Mouse (Mus musculus) heart, embryonic 12.5 days (tissue): ENCODE measurements around the gene Ppp2r5b. TPM values are rescaled to one million over a fixed set of nuclear protein-coding genes. Genes with fewer than 3 reads are reported as not detected.

ENCODE experiments used
- ATAC-seq: fragments of 200-750 bp; cut with Nextera tagmentation; 2 replicates; pipeline ENCODE4 v1.8.0; 2017; ENCODE audit warnings: moderate TSS enrichment, moderate library complexity; ENCODE audit not compliant: insufficient number of reproducible peaks, low FRiP score
- H3K27ac ChIP-seq: fragments of 300-500 bp; sonication (generic); 2 replicates; pipeline ENCODE4 v1.5.1; 2016; ENCODE audit warnings: mild to moderate bottlenecking, moderate library complexity; ENCODE audit not compliant: poor library complexity, severe bottlenecking
- H3K27me3 ChIP-seq: fragments of 300-500 bp; sonication (generic); replicated peaks from 2 replicates; pipeline ENCODE4 v1.6.1; 2016; ENCODE audit warnings: mild to moderate bottlenecking, moderate library complexity
- H3K36me3 ChIP-seq: fragments of 300-500 bp; sonication (generic); 2 replicates; pipeline ENCODE4 v1.6.1; 2016; ENCODE audit warnings: mild to moderate bottlenecking, moderate library complexity
- H3K4me1 ChIP-seq: fragments of 300-500 bp; sonication (generic); replicated peaks from 2 replicates; pipeline ENCODE4 v1.6.1; 2016; ENCODE audit warnings: mild to moderate bottlenecking
- H3K4me2 ChIP-seq: fragments of 300-500 bp; sonication (generic); 2 replicates; pipeline ENCODE4 v1.6.1; 2016; ENCODE audit warnings: mild to moderate bottlenecking, moderate library complexity
- H3K4me3 ChIP-seq: fragments of 300-500 bp; sonication (generic); 2 replicates; pipeline ENCODE4 v1.5.1; 2016; ENCODE audit warnings: mild to moderate bottlenecking
- H3K9ac ChIP-seq: fragments of 300-500 bp; sonication (generic); 2 replicates; pipeline ENCODE4 v1.6.1; 2016; ENCODE audit warnings: mild to moderate bottlenecking, moderate library complexity
- H3K9me3 ChIP-seq: fragments of 300-500 bp; sonication (generic); replicated peaks from 2 replicates; pipeline ENCODE4 v1.6.1; 2016; ENCODE audit warnings: mild to moderate bottlenecking, moderate library complexity
- WGBS: fragments of 180-500 bp; shearing (Covaris S2); methylation state at CpG from one replicate; pipeline ENCODE4 v1.1.7; 2016; 5-methylcytosine and 5-hydroxymethylcytosine counted together
- polyA plus RNA-seq: library from polyadenylated mRNA; unstranded; fragments of >200 nt; fragmentation: Nextera tagmentation; extraction: Ambion mirVana; gene quantifications from 2 replicates; pipeline ENCODE4 v1.2.1, GENCODE M21; 2016

Ppp2r5b gene
- 29.8 and 31.0 TPM in 2 replicates for polyA plus RNA-seq

GRCm38 (mm10) chr19:6235084-6236052 lies at the start of gene Ppp2r5b:
TSS of gene Ppp2r5b (minus strand) at chr19:6235872.
- Histone ChIP-seq H3K4me1 (peaks cover 20% of the 10 kb centered on the region), H3K36me3 (peaks cover 33% of the 10 kb centered on the region), H3K27ac (peak within 1 kb of the TSS; percentile 96), H3K4me2 (peak within 1 kb of the TSS; percentile 94), H3K27me3 (no peaks in the 10 kb centered on the region), H3K9me3 (no peaks in the 10 kb centered on the region), H3K4me3 (peak within 1 kb of the TSS; percentile 93), H3K9ac (peak within 1 kb of the TSS; percentile 89)
- 4% methylated on average over 45 of the region's 48 CpGs for WGBS
- peak; percentile 93 for ATAC-seq

GRCm38 (mm10) chr19:6285226-6285625 lies 49.6 kb upstream of the Ppp2r5b start:
- peak; percentile 39; the same call in 1 of the 2 replicates for ATAC-seq
- H3K27me3 ChIP-seq, result no peaks in the 10 kb centered on the region
- H3K4me3 ChIP-seq, result peak overlapping the region; percentile 15
- no peaks in the 10 kb centered on the region for H3K9me3 ChIP-seq
- WGBS, result 48% methylated on average over 8 of the region's 8 CpGs
- peak overlapping the region; percentile 50; the same call in 1 of the 2 replicates for H3K9ac ChIP-seq
- H3K4me1 ChIP-seq, result peaks cover 92% of the 10 kb centered on the region
- peaks cover 52% of the 10 kb centered on the region for H3K36me3 ChIP-seq
- H3K27ac ChIP-seq, result peak overlapping the region; percentile 92
- H3K4me2 ChIP-seq, result peak overlapping the region; percentile 54

GRCm38 (mm10) chr19:6284502-6284901 lies 48.8 kb upstream of the Ppp2r5b start:
- peak; percentile 83 for ATAC-seq
- Histone ChIP-seq H3K36me3 (peaks cover 45% of the 10 kb centered on the region), H3K27me3 (no peaks in the 10 kb centered on the region), H3K9ac (peak overlapping the region; percentile 54), H3K4me1 (peaks cover 92% of the 10 kb centered on the region), H3K27ac (peak overlapping the region; percentile 92), H3K4me3 (peak overlapping the region; percentile 15), H3K9me3 (no peaks in the 10 kb centered on the region), H3K4me2 (peak overlapping the region; percentile 54)
- WGBS, result 12% methylated on average over 12 of the region's 12 CpGs

- Histone ChIP-seq H3K27ac (no peak overlapping the region), H3K36me3 (peaks cover 43% of the 10 kb centered on the region), H3K4me1 (peaks cover 96% of the 10 kb centered on the region)
Observed at GRCm38 (mm10) chr19:6283001-6283400, 47.3 kb upstream of the Ppp2r5b start.

GRCm38 (mm10) chr19:6281122-6282020 lies 45.7 kb upstream of the Ppp2r5b start:
- Histone ChIP-seq H3K4me2 (peak overlapping the region; percentile 89), H3K4me1 (peaks cover 84% of the 10 kb centered on the region), H3K36me3 (peaks cover 32% of the 10 kb centered on the region), H3K9ac (0 out of 2 replicates have a peak overlapping the region, but pooled peaks have one; percentile 25), H3K27ac (no peak overlapping the region), H3K27me3 (no peaks in the 10 kb centered on the region), H3K4me3 (no peak overlapping the region), H3K9me3 (no peaks in the 10 kb centered on the region)
- ATAC-seq, result no peak
- 71% methylated on average over 14 of the region's 14 CpGs for WGBS

More at GRCm38 (mm10) chr19:6283001-6283400, 47.3 kb upstream of the Ppp2r5b start:
- no peaks in the 10 kb centered on the region for H3K9me3 ChIP-seq
- ATAC-seq, result no peak
- no peak overlapping the region for H3K4me3 ChIP-seq
- WGBS, result 68% methylated on average over 5 of the region's 5 CpGs
- H3K27me3 ChIP-seq, result no peaks in the 10 kb centered on the region
- 0 out of 2 replicates have a peak overlapping the region, but pooled peaks have one; percentile 39 for H3K9ac ChIP-seq
- H3K4me2 ChIP-seq, result no peak overlapping the region

GRCm38 (mm10) chr19:6280554-6280953 lies 44.9 kb upstream of the Ppp2r5b start:
- peaks cover 31% of the 10 kb centered on the region for H3K36me3 ChIP-seq
- peak overlapping the region; percentile 17; the same call in 1 of the 2 replicates for H3K9ac ChIP-seq
- peak overlapping the region; percentile 89 for H3K4me2 ChIP-seq
- H3K4me3 ChIP-seq, result no peak overlapping the region
- H3K4me1 ChIP-seq, result peaks cover 79% of the 10 kb centered on the region
- H3K9me3 ChIP-seq, result no peaks in the 10 kb centered on the region
- H3K27ac ChIP-seq, result no peak overlapping the region
- 83% methylated on average over 7 of the region's 7 CpGs for WGBS
- no peak for ATAC-seq
- H3K27me3 ChIP-seq, result no peaks in the 10 kb centered on the region

GRCm38 (mm10) chr19:6279481-6280144 lies 43.9 kb upstream of the Ppp2r5b start:
- Histone ChIP-seq H3K9ac (peak overlapping the region; percentile 95), H3K4me1 (peaks cover 70% of the 10 kb centered on the region), H3K36me3 (peaks cover 31% of the 10 kb centered on the region), H3K4me3 (peak overlapping the region; percentile 92), H3K27me3 (no peaks in the 10 kb centered on the region), H3K27ac (peak overlapping the region; percentile 88), H3K4me2 (peak overlapping the region; percentile 89), H3K9me3 (no peaks in the 10 kb centered on the region)
- 66% methylated on average over 6 of the region's 6 CpGs for WGBS
- ATAC-seq, result no peak

GRCm38 (mm10) chr19:6278439-6279073 lies 42.9 kb upstream of the Ppp2r5b start:
- H3K27ac ChIP-seq, result peak overlapping the region; percentile 88
- peak overlapping the region; percentile 95 for H3K9ac ChIP-seq
- peak overlapping the region; percentile 89 for H3K4me2 ChIP-seq
- no peaks in the 10 kb centered on the region for H3K27me3 ChIP-seq
- H3K9me3 ChIP-seq, result no peaks in the 10 kb centered on the region
- H3K4me3 ChIP-seq, result peak overlapping the region; percentile 92
- peaks cover 59% of the 10 kb centered on the region for H3K4me1 ChIP-seq
- ATAC-seq, result no peak
- WGBS, result 23% methylated on average over 6 of the region's 6 CpGs
- peaks cover 28% of the 10 kb centered on the region for H3K36me3 ChIP-seq

- Histone ChIP-seq H3K9me3 (no peaks in the 10 kb centered on the region), H3K27me3 (no peaks in the 10 kb centered on the region), H3K27ac (peak overlapping the region; percentile 88), H3K4me3 (peak overlapping the region; percentile 92), H3K9ac (peak overlapping the region; percentile 95), H3K4me1 (peaks cover 52% of the 10 kb centered on the region), H3K4me2 (peak overlapping the region; percentile 89), H3K36me3 (peaks cover 21% of the 10 kb centered on the region)
- peak; percentile 53 for ATAC-seq
- 2% methylated on average over 10 of the region's 10 CpGs for WGBS
Observed at GRCm38 (mm10) chr19:6277661-6278438, 42.2 kb upstream of the Ppp2r5b start.
